Mouse (Mus musculus) R1 (cell line): ENCODE data around the gene Tent5c.
"Not testable (repeated sequence)": the region's sequence is repeated elsewhere in the genome, so short reads cannot be mapped to it uniquely, and the experiment has no call there.

Experiments used
- DNase-seq: peaks from one replicate; pipeline ENCODE4 v3.0.0-alpha.2; 2018; ENCODE audit warnings: low read depth, low spot score

Gene Tent5c

GRCm38 (mm10) chr3:100439088-100439487 lies 50.0 kb downstream of the Tent5c start:
- DNase-seq = no peak

- no peak for DNase-seq
These were observed 50.6 kb downstream of the Tent5c start for GRCm38 (mm10) chr3:100438461-100439002.

GRCm38 (mm10) chr3:100436756-100437155 lies 52.4 kb downstream of the Tent5c start:
- DNase-seq = no peak

- DNase-seq = no peak
These were observed 57.4 kb downstream of the Tent5c start for GRCm38 (mm10) chr3:100431705-100432104.

- DNase-seq = no peak
These were observed 58.4 kb downstream of the Tent5c start for GRCm38 (mm10) chr3:100430731-100431130.

GRCm38 (mm10) chr3:100430101-100430500 lies 59.0 kb downstream of the Tent5c start:
- DNase-seq = no peak

- no peak for DNase-seq
These were observed 59.5 kb downstream of the Tent5c start for GRCm38 (mm10) chr3:100429667-100430066.

GRCm38 (mm10) chr3:100427548-100427947 lies 61.6 kb downstream of the Tent5c start:
- no peak for DNase-seq

GRCm38 (mm10) chr3:100422392-100423167 lies 66.5 kb downstream of the Tent5c start:
- peak; percentile 70 for DNase-seq

- no peak for DNase-seq
These were observed 67.8 kb downstream of the Tent5c start for GRCm38 (mm10) chr3:100421354-100421753.

- peak; percentile 84 for DNase-seq
These were observed 68.5 kb downstream of the Tent5c start for GRCm38 (mm10) chr3:100420691-100421056.

- no peak for DNase-seq
These were observed 69.0 kb downstream of the Tent5c start for GRCm38 (mm10) chr3:100419962-100420690.

- no peak for DNase-seq
These were observed 70.7 kb downstream of the Tent5c start for GRCm38 (mm10) chr3:100418387-100418786.

GRCm38 (mm10) chr3:100417772-100418311 lies 71.3 kb downstream of the Tent5c start:
- no peak for DNase-seq

GRCm38 (mm10) chr3:100415671-100416070 lies 73.5 kb downstream of the Tent5c start:
- DNase-seq = no peak

- DNase-seq = not testable (repeated sequence)
These were observed 75.5 kb downstream of the Tent5c start for GRCm38 (mm10) chr3:100413586-100413985.

GRCm38 (mm10) chr3:100411945-100412344 lies 77.2 kb downstream of the Tent5c start:
- no peak for DNase-seq

GRCm38 (mm10) chr3:100409280-100409679 lies 79.8 kb downstream of the Tent5c start:
- DNase-seq = no peak

GRCm38 (mm10) chr3:100408351-100409043 lies 80.6 kb downstream of the Tent5c start:
- no peak for DNase-seq

GRCm38 (mm10) chr3:100402656-100403055 lies 86.5 kb downstream of the Tent5c start:
- DNase-seq = no peak
